Mouse (Mus musculus) limb, embryonic 14.5 days (tissue): ENCODE results near the gene Tgds. TPM values are rescaled to one million over a fixed set of nuclear protein-coding genes. Genes with fewer than 3 reads are reported as not detected.

Source experiments
- ATAC-seq: fragments of 200-750 bp; cut with Nextera tagmentation; 2 replicates; pipeline ENCODE4 v1.8.0; 2017; ENCODE audit warnings: low read depth, moderate number of reproducible peaks, moderate TSS enrichment; ENCODE audit not compliant: low FRiP score
- DNase-seq: peaks from one replicate; pipeline ENCODE4 v3.0.0-alpha.2; 2015; ENCODE audit warnings: low spot score
- H3K27ac ChIP-seq: fragments of 300-500 bp; sonication (generic); replicated peaks from 2 replicates; pipeline ENCODE4 v1.5.1; 2014; ENCODE audit warnings: low read depth, mild to moderate bottlenecking, low read length, moderate library complexity, mixed read lengths
- H3K27me3 ChIP-seq: fragments of 300-500 bp; sonication (generic); 2 replicates; pipeline ENCODE4 v1.6.1; 2014; ENCODE audit warnings: low read length, mixed read lengths; ENCODE audit not compliant: control insufficient read depth, insufficient read depth
- H3K36me3 ChIP-seq: fragments of 300-500 bp; sonication (generic); 2 replicates; pipeline ENCODE4 v1.6.1; 2014; ENCODE audit warnings: mild to moderate bottlenecking, low read length, moderate library complexity, mixed read lengths; ENCODE audit not compliant: control insufficient read depth, insufficient read depth
- H3K4me1 ChIP-seq: fragments of 300-500 bp; sonication (generic); 2 replicates; pipeline ENCODE4 v1.6.1; 2014; ENCODE audit warnings: antibody characterized with exemption, low read length, mixed read lengths; ENCODE audit not compliant: control insufficient read depth, insufficient read depth
- H3K4me2 ChIP-seq: fragments of 300-500 bp; sonication (generic); replicated peaks from 2 replicates; pipeline ENCODE4 v1.6.1; 2014; ENCODE audit warnings: low read depth, mild to moderate bottlenecking, low read length, moderate library complexity; ENCODE audit not compliant: severe bottlenecking
- H3K4me3 ChIP-seq: fragments of 300-500 bp; sonication (generic); replicated peaks from 2 replicates; pipeline ENCODE4 v1.5.1; 2014; ENCODE audit warnings: low read length
- H3K9ac ChIP-seq: fragments of 300-500 bp; sonication (generic); 2 replicates; pipeline ENCODE4 v1.6.1; 2014; ENCODE audit warnings: mild to moderate bottlenecking, low read depth, low read length, moderate library complexity; ENCODE audit not compliant: severe bottlenecking
- H3K9me3 ChIP-seq: fragments of 300-500 bp; sonication (generic); 2 replicates; pipeline ENCODE4 v1.6.1; 2016; ENCODE audit warnings: low read length; ENCODE audit not compliant: control insufficient read depth
- POLR2A ChIP-seq: fragments of 200-500 bp; IDR thresholded peaks from 2 replicates; pipeline ENCODE4 v1.8.0; 2012; ENCODE audit warnings: inconsistent platforms, mild to moderate bottlenecking, moderate library complexity, borderline replicate concordance; ENCODE audit not compliant: insufficient read depth, insufficient read length; ENCODE audit errors: extremely low read depth
- WGBS: fragments of 180-500 bp; shearing (Covaris S2); extraction: QIAGEN DNeasy Blood & Tissue Kit; methylation state at CpG from one replicate; pipeline ENCODE4 v1.1.7; 2014; 5-methylcytosine and 5-hydroxymethylcytosine counted together
- polyA plus RNA-seq, 2 experiments: library from polyadenylated mRNA; depleted of rRNA in 1 of 2; stranded (reverse) in 1 of 2; unstranded in 1 of 2; fragments of >200 nt; fragmentation: Nextera tagmentation in 1 of 2; extraction: Ambion mirVana in 1 of 2; gene quantifications; 2 replicates each; pipeline versions ENCODE4 v1.2.1 to v1.2.3; 2012 to 2014

Tgds gene
- polyA plus RNA-seq, 2 experiments = 37.9 to 39.9 TPM

DNA sequence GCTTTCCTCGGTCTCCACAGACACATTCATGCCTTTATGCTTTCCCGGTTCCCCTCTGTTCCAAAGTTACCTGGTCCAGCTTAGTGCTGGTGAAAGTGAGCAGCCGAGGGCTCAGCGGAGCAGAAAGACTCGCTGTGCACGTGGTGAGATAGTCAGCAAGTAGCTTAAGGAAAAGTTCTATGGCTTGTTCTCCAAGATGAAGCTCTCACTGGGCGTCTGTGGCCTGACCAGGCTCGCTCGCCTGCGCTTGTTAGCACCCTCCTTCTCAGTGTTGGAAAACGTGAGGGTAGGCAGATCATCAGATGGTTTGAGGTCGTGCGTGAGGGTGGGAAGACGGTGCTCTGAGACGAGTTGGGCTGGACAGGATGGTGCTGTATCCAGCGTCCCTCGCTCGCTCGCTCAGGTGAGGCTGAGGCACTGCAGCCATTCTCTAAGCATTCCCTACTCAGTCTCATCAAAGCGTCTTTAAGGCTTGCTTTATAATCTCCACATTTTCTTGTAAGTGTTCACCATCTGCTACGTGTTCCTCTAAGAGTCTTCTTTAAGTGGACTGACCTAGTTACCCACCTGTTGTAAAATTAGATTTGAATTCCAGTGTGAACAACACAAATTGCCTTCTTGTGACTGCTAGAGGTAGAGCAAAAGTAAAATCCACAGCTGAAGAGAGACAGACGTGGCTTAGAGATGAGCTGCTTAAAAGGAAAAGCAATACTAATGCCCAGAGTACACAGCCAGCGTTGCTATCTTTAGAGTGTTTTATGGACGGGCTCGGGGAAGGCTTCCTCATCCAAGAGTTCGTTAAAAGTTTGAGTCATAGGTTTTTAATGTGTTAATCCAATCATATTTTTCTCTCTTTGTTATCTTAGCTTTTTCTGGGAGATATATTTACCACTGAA lies 18.3 kb upstream of the Tgds start:
- Histone ChIP-seq H3K27me3 (no peaks in the 10 kb centered on the region), H3K36me3 (peaks cover 41% of the 10 kb centered on the region), H3K4me3 (no peak overlapping the region), H3K4me1 (no peaks in the 10 kb centered on the region), H3K27ac (no peak overlapping the region), H3K4me2 (no peak overlapping the region), H3K9me3 (no peaks in the 10 kb centered on the region), H3K9ac (no peak overlapping the region)
- WGBS = 83% methylated on average over 26 of the region's 26 CpGs
- ATAC-seq (no peak), DNase-seq (no peak)
- no peak for TF ChIP-seq POLR2A

DNA sequence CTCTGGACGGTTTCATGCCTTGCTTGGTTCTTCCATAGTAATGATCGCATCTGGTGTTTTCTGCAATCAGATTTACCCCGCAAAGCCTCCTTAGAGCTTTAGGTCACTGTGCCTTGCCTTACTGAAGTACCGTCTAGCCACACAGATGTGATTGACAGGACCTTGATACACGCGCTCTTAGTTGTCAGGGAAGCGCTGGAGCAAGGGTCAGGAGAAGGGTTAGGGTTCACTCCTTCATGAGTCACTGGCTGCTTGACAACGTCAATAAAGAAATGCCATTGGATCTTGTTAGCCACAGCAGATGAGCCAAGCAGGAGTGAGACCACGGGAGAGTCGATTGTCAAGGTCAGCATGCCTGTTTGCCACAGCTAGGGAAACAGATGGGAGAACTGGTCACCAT lies 16.0 kb upstream of the Tgds start:
- DNase-seq = no peak
- Histone ChIP-seq H3K9me3 (no peaks in the 10 kb centered on the region), H3K4me1 (no peaks in the 10 kb centered on the region), H3K36me3 (peaks cover 23% of the 10 kb centered on the region), H3K9ac (no peak overlapping the region), H3K4me2 (no peak overlapping the region), H3K4me3 (no peak overlapping the region), H3K27me3 (no peaks in the 10 kb centered on the region), H3K27ac (no peak overlapping the region)
- 88% methylated on average over 10 of the region's 10 CpGs for WGBS
- ATAC-seq = no peak
- no peak for TF ChIP-seq POLR2A

DNA sequence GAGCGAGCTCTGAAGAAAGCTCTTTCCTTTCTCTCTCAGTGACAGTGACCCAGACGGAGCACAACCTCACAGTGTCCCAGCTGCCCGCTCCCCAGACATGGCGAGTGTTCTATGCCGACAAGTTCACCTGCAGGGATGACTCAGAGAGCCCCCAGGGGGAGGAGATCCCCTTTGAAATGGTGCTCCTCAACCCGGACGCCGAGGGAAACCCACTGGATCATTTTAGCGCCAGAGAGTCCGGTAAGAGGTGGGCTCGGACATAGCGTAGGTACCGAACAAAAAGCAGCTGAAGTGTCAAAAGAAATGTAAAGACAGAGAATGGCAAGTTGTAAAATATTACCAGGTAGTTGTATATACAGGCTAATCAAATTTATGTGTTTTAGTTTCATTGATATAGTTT lies 15.5 kb upstream of the Tgds start:
- no peaks in the 10 kb centered on the region for H3K27me3 ChIP-seq
- 94% methylated on average over 13 of the region's 13 CpGs for WGBS
- no peak for ATAC-seq
- TF ChIP-seq POLR2A = no peak
- DNase-seq = no peak
- no peaks in the 10 kb centered on the region for H3K4me1 ChIP-seq
- H3K4me2 ChIP-seq = no peak overlapping the region
- no peak overlapping the region for H3K4me3 ChIP-seq
- H3K27ac ChIP-seq = no peak overlapping the region
- no peak overlapping the region for H3K9ac ChIP-seq
- H3K9me3 ChIP-seq = no peaks in the 10 kb centered on the region
- peaks cover 23% of the 10 kb centered on the region for H3K36me3 ChIP-seq

DNA sequence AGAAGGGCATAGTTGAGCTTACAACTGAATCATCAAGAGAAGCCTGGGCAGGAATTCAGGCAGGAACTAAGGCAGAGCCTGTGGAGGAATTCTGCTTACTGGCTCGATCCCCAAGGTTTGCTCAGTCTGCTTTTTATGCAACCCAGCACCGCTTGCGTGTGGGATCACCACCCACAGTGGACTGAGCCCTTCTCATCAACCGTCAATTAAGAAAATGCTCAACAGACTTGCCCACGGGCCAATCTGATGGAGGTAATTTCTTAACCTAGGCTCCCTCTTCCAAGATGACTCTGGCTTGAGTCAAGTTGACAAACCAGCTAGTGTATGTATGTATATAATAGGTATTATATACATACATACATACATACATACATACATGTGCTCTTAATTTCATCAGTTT lies 9.7 kb upstream of the Tgds start:
- no peak for DNase-seq
- Histone ChIP-seq H3K9me3 (no peaks in the 10 kb centered on the region), H3K4me1 (peaks cover 9% of the 10 kb centered on the region), H3K36me3 (peaks cover 48% of the 10 kb centered on the region), H3K27ac (no peak overlapping the region), H3K27me3 (no peaks in the 10 kb centered on the region), H3K4me3 (no peak overlapping the region), H3K4me2 (no peak overlapping the region), H3K9ac (no peak overlapping the region)
- no peak for ATAC-seq
- no peak for TF ChIP-seq POLR2A
- 94% methylated on average over 5 of the region's 5 CpGs for WGBS

DNA sequence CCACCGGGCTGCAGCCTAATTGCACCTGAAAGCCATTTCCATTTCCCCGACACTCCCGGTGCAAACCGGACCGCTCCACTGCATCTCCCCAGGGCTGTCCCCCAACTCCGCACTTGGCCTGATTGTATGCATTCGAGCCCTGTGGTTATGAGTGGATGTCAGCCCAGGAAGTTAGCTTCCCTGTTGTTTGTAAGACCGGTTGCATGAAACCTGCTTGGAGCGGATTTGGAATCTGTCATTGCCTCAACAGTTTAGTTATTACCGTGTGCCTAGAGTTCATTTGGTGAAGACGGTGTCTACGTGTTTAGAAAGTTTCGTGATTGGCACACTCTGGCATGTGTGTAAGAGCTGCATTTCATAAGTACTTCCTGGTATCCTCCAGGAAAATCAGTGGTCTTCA lies 4.9 kb upstream of the Tgds start:
- H3K4me2 ChIP-seq = peak overlapping the region; percentile 68
- peaks cover 13% of the 10 kb centered on the region for H3K4me1 ChIP-seq
- peak overlapping the region; percentile 94 for H3K4me3 ChIP-seq
- peak overlapping the region; percentile 92 for H3K9ac ChIP-seq
- DNase-seq (no peak), ATAC-seq (no peak)
- H3K9me3 ChIP-seq = no peaks in the 10 kb centered on the region
- no peaks in the 10 kb centered on the region for H3K27me3 ChIP-seq
- no peak for TF ChIP-seq POLR2A
- peaks cover 36% of the 10 kb centered on the region for H3K36me3 ChIP-seq
- 0 out of 2 replicates have a peak overlapping the region, but pooled peaks have one; percentile 73 for H3K27ac ChIP-seq
- under 1% methylated on average over 13 of the region's 13 CpGs for WGBS
